Mouse (Mus musculus): ENCODE results near the gene Gm20911. TPM values are rescaled to one million over a fixed set of nuclear protein-coding genes. Genes with fewer than 3 reads are reported as not detected.
"Not testable (repeated sequence)": the region's sequence is repeated elsewhere in the genome, so short reads cannot be mapped to it uniquely, and the experiment has no call there.

The Gm20911 gene
- total RNA-seq (2014; rRNA removed) (not detected in 2 replicates), polyA plus RNA-seq (2015; fragmentation: Nextera tagmentation; extraction: Ambion mirVana) (not detected in 2 replicates)

DNA sequence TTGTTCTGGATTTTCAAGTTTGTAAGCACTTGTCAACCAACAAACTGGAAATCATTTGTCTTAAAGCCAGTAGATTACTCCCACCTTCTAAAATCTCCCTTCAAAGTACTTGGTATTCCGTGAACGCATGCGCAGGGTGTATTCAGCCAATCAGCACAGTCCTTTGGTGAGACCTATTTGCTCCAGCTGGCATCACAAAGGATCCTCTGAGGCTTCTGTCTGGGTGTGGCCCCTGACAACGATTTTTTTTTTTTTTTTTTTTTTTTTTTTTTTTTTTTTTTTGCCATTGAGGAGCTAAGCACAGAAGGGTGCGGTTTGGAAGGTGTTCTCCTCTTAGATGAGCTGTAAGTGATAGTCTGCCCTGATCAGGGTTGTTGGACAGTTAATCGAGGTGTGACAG lies at the start of gene Gm20911:
Gm20911 (plus strand) TSS at position 301 of the 400 bp plus-strand sequence.
- not testable (repeated sequence) for H3K9ac ChIP-seq (replicated peaks; ENCODE audit: low read length, poor library complexity, severe bottlenecking); H3K4me3 ChIP-seq (ENCODE audit: low read depth, low read length); H3K4me1 ChIP-seq (ENCODE audit: insufficient read depth, low read length); H3K27me3 ChIP-seq (ENCODE audit: insufficient read depth, low read length); ATAC-seq (ENCODE audit: low FRiP score); H3K9me3 ChIP-seq (ENCODE audit: low read length); H3K36me3 ChIP-seq (ENCODE audit: insufficient read depth, low read length); H3K4me2 ChIP-seq (ENCODE audit: low read depth, low read length, poor library complexity, severe bottlenecking); DNase-seq (ENCODE audit: low spot score); H3K27ac ChIP-seq (ENCODE audit: low read depth, low read length)
- no CpG with 5 or more reads among the region's 6 CpGs for WGBS

Data from midbrain, postnatal 0 days (tissue).